Mouse (Mus musculus) myocyte (in vitro differentiated cells): ENCODE data around the gene Il13.

Experiments
- CEBPB ChIP-seq: IDR thresholded peaks from 2 replicates; pipeline ENCODE4 v1.6.1; 2011; ENCODE audit warnings: mild to moderate bottlenecking, moderate library complexity; ENCODE audit not compliant: poor library complexity, insufficient read depth, severe bottlenecking
- MAX ChIP-seq: IDR thresholded peaks from one replicate; pipeline ENCODE4 v1.6.1; 2011; ENCODE audit warnings: low read depth, mild to moderate bottlenecking, control low read depth
- MYOD1 ChIP-seq, 3 experiments: IDR thresholded peaks; one replicate each; pipeline ENCODE4 v1.6.1; 2011; ENCODE audit warnings: control low read depth in 2 of 3, low read depth in 2 of 3, mild to moderate bottlenecking in 2 of 3, moderate library complexity in 1 of 3; ENCODE audit not compliant: insufficient read length in 2 of 3, control insufficient read depth in 1 of 3
- MYOG ChIP-seq, 3 experiments: IDR thresholded peaks; one replicate each; pipeline ENCODE4 v1.6.1; 2011; ENCODE audit warnings: control low read depth in 2 of 3, low read depth in 2 of 3, mild to moderate bottlenecking in 2 of 3; ENCODE audit not compliant: insufficient read length in 2 of 3, control insufficient read depth in 1 of 3, insufficient read depth in 1 of 3
- POLR2A ChIP-seq: IDR thresholded peaks from one replicate; pipeline ENCODE4 v1.6.1; 2011; ENCODE audit warnings: low read depth, mild to moderate bottlenecking, control low read depth, moderate library complexity; ENCODE audit not compliant: insufficient read length
- TCF12 ChIP-seq: IDR thresholded peaks from one replicate; pipeline ENCODE4 v1.6.1; 2011; ENCODE audit warnings: mild to moderate bottlenecking, control low read depth; ENCODE audit not compliant: poor library complexity, insufficient read depth, severe bottlenecking
- USF1 ChIP-seq: IDR thresholded peaks from one replicate; pipeline ENCODE4 v1.6.1; 2011; ENCODE audit warnings: low read depth, mild to moderate bottlenecking, control low read depth, moderate library complexity

DNA sequence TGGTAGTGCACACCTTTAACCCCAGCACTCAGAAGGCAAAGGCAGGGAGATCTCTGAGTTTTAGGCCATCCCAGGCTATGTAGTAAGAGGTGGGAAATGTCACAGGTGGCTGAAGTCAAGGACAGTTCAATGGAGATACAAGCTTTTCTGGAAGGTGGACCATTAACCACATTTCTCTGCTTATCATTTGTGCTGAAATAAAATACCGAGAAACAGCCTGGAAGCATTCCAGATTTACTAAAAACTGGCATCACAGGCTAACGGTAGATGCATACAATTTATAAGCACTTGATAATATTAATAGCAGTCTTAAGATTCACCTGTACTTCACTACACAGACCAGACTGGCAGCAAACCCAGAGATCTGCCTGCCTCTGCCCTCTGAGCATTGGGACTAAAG is 17.9 kb upstream of the Il13 start:
- TF ChIP-seq POLR2A: no peak
- no peak for TF ChIP-seq MAX
- TF ChIP-seq USF1: no peak
- TF ChIP-seq TCF12: no peak
- TF ChIP-seq MYOD1 (IDR thresholded peaks at IDR 0.05; ENCODE audit: control insufficient read depth in 1 of 3, insufficient read length in 2 of 3, low read depth in 2 of 3): no peak
- TF ChIP-seq MYOG (IDR thresholded peaks at IDR 0.05; ENCODE audit: control insufficient read depth in 1 of 3, insufficient read depth in 1 of 3, insufficient read length in 2 of 3, low read depth in 2 of 3): no peak
- no peak for TF ChIP-seq CEBPB
